Mouse (Mus musculus): Measurements from ENCODE around the gene Rpl38.

DNA sequence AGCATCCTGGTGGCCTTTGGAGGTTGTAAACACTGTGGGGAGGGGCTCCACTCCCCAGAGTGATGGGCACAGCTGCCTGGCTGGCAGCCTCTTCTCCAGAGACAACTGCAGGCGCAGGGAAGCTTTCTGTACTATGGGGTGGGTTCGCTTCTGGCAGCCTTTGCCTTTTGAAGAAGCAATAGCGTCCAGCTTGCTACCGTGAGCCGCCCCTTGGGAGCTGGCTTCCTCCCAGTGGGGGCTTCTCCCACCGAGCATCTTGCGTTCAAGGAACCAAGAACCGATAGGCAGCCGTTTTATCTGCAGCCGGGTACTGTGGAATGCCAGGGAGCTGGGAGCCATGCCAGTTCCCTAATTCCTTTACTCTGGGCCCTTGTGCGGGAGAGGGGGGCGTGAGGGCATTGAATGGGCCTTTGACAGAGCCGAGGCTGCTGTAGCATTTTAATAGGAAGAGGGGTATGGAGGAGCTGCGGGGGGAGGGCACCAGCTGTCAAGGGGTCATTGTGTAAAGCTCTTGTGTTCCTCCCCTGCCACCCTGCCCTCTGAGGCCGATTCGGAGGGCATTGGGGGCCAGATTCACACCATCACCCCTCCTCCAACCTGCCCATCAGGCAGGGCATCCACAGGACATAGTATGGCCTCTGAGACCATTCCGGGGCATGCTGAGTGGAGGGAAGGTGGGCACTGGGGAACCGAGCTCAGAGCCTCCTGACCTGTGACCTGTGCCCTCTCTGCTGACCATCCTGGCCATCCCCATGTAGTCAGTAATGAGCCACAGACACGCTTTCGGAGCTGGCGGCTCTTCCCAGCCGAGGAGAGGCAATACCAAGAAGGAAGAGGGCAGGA lies 36.0 kb downstream of the Rpl38 start:
- TF ChIP-seq CTCF (IDR thresholded peaks at IDR 0.05; ENCODE audit: low read depth), result no peak
- no peak for TF ChIP-seq EP300 (IDR thresholded peaks at IDR 0.05; ENCODE audit: low read depth)

All from heart, postnatal 0 days (tissue).